Comparison of ENCODE assay signal across 19 mouse cellular contexts in genomic region chr2:49978606-49979005, GRCm38 (mm10).
"Had no signal": no experiment of that assay in that cellular context is flagged by ENCODE, and none has a peak within 500 bp of the region (broad histone marks: within the 10 kb centered on the region; RNA-seq: fewer than 3 reads in every experiment).

No protein-coding gene starts in this region.

- H3K9ac ChIP-seq: liver, embryonic 15.5 days; liver, postnatal 0 days; lung, embryonic 15.5 days; midbrain, embryonic 12.5 days; neural tube, embryonic 12.5 days; stomach, embryonic 15.5 days had no signal

- H3K4me3 ChIP-seq: liver, embryonic 15.5 days; lung, embryonic 15.5 days; megakaryocyte, embryonic 14.5 days; midbrain, embryonic 12.5 days; neural tube, embryonic 12.5 days; stomach, embryonic 15.5 days had no signal

- H3K4me1 ChIP-seq: liver, embryonic 15.5 days; lung, embryonic 15.5 days; megakaryocyte, embryonic 14.5 days; midbrain, embryonic 12.5 days; neural tube, embryonic 12.5 days; stomach, embryonic 15.5 days had no signal

- H3K9me3 ChIP-seq: liver, embryonic 15.5 days; lung, embryonic 15.5 days; midbrain, embryonic 12.5 days; neural tube, embryonic 12.5 days; stomach, embryonic 15.5 days had no signal

- H3K4me2 ChIP-seq: liver, embryonic 15.5 days; lung, embryonic 15.5 days; midbrain, embryonic 12.5 days; neural tube, embryonic 12.5 days; stomach, embryonic 15.5 days had no signal

- H3K27me3 ChIP-seq: liver, embryonic 15.5 days; lung, embryonic 15.5 days; megakaryocyte, embryonic 14.5 days; midbrain, embryonic 12.5 days; neural tube, embryonic 12.5 days; stomach, embryonic 15.5 days had no signal

- ATAC-seq: liver, postnatal 0 days; lung, postnatal 0 days; midbrain, embryonic 16.5 days had no signal

- H3K27ac ChIP-seq: liver, embryonic 15.5 days; lung, embryonic 15.5 days; macrophage; midbrain, embryonic 12.5 days; neural tube, embryonic 12.5 days; stomach, embryonic 15.5 days; stomach, postnatal 0 days had no signal

- H3K36me3 ChIP-seq: liver, embryonic 15.5 days; lung, embryonic 15.5 days; midbrain, embryonic 12.5 days; neural tube, embryonic 12.5 days; stomach, embryonic 15.5 days had no signal

- DNase-seq: liver, postnatal 0 days; lung, adult 2 months; lung, postnatal 14 days; lung, postnatal 36 days; midbrain, embryonic 14.5 days; right cerebral cortex, postnatal 14 days; thymus, adult 2 months; thymus, postnatal 25 days; thymus, postnatal 4 days had no signal
